Mouse (Mus musculus): ENCODE data around the gene U2surp. TPM values are rescaled to one million over a fixed set of nuclear protein-coding genes. Genes with fewer than 3 reads are reported as not detected.

U2surp gene
- 3.0 and 4.8 TPM in 2 replicates for polyA plus RNA-seq (2012; rRNA removed)

DNA sequence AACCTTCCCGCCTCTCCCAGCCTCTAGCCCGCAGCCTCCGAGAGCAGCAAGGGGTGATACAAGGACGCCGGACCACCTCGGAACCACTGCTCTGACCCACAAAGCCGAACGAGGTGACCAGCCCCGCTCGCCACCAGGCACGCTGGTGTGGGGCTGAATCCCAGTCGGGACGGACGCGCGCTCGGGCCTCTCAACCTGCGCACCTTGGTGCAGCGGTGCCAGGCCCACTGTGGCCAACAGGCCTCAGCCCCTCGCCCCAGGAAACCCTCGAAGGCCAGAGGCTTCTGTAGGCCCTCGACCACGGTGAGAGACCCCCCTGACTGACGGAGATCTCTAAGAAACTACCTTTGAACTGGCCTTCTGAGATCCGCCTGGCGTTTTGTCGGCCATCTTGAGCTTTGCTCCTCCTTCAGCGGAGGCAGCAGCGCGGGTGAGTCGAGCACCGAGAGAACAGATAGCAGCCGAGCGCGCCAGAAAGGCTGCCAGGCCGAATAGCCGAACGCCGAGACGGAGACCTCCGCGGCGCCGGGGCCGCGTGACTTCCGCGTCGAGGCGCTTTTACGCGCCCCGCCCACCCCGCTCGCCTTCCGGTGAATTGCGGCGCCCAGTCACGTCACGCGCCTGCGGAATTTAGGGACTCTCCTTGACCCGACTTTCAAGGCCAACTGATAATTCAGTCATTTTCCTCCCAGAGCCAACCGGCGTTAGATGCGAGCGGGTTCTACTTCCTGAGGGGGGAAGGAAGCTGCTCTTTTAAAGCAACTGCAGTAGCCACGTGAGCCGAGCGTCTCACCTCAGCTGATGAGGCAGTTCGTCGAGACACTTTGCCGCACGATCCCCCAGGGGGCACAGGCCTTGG is at the start of gene U2surp:
TSS of gene U2surp (minus strand) at position 525 of the 859 bp plus-strand sequence.
- Histone ChIP-seq H3K27me3 (replicated peaks; ENCODE audit: control insufficient read depth, insufficient read depth, low read length) (no peaks in the 10 kb centered on the region), H3K27ac (ENCODE audit: insufficient read depth, low read depth, low read length) (peak within 1 kb of the TSS; percentile 89), H3K4me1 (ENCODE audit: control insufficient read depth, insufficient read depth, low read length) (peaks cover 7% of the 10 kb centered on the region; the same call in 1 of the 2 replicates), H3K36me3 (ENCODE audit: control insufficient read depth, insufficient read depth, low read length) (no peaks in the 10 kb centered on the region), H3K4me3 (ENCODE audit: insufficient read depth, low read depth, low read length) (peak within 1 kb of the TSS; percentile 89)
- under 1% methylated on average over 74 of the region's 74 CpGs for WGBS
- peak; percentile 62 for TF ChIP-seq POLR2A (IDR thresholded peaks at IDR 0.05; ENCODE audit: low read depth, low read length)
- TF ChIP-seq CTCF (conservative IDR thresholded peaks at IDR 0.05; ENCODE audit: insufficient read depth, insufficient read length, low read depth, low read length) = no peak
- DNase-seq = peak; percentile 99

- peak; percentile 81 for DNase-seq
- peak overlapping the region; percentile 7; the same call in 1 of the 2 replicates for H3K27ac ChIP-seq (ENCODE audit: insufficient read depth, low read depth, low read length)
- TF ChIP-seq CTCF (conservative IDR thresholded peaks at IDR 0.05; ENCODE audit: insufficient read depth, insufficient read length, low read depth, low read length) (no peak), POLR2A (IDR thresholded peaks at IDR 0.05; ENCODE audit: low read depth, low read length) (no peak)
- WGBS = 10% methylated on average over 78 of the region's 78 CpGs
- peaks cover 4% of the 10 kb centered on the region; the same call in 1 of the 2 replicates for H3K4me1 ChIP-seq (ENCODE audit: control insufficient read depth, insufficient read depth, low read length)
- no peaks in the 10 kb centered on the region for H3K27me3 ChIP-seq (replicated peaks; ENCODE audit: control insufficient read depth, insufficient read depth, low read length)
- no peaks in the 10 kb centered on the region for H3K36me3 ChIP-seq (ENCODE audit: control insufficient read depth, insufficient read depth, low read length)
- peak overlapping the region; percentile 35 for H3K4me3 ChIP-seq (ENCODE audit: insufficient read depth, low read depth, low read length)
These were observed 48.3 kb upstream of the U2surp start for GRCm38 (mm10) chr9:95559936-95560735.

- Histone ChIP-seq H3K4me1 (ENCODE audit: control insufficient read depth, insufficient read depth, low read length) (peaks cover 8% of the 10 kb centered on the region), H3K27ac (ENCODE audit: insufficient read depth, low read depth, low read length) (peak within 1 kb of the TSS; percentile 7), H3K27me3 (replicated peaks; ENCODE audit: control insufficient read depth, insufficient read depth, low read length) (no peaks in the 10 kb centered on the region), H3K4me3 (ENCODE audit: insufficient read depth, low read depth, low read length) (peak within 1 kb of the TSS; percentile 35), H3K36me3 (ENCODE audit: control insufficient read depth, insufficient read depth, low read length) (no peaks in the 10 kb centered on the region)
- WGBS = 7% methylated on average over 115 of the region's 118 CpGs
- DNase-seq = peak; percentile 86
- TF ChIP-seq CTCF (conservative IDR thresholded peaks at IDR 0.05; ENCODE audit: insufficient read depth, insufficient read length, low read depth, low read length) = no peak
- no peak for TF ChIP-seq POLR2A (IDR thresholded peaks at IDR 0.05; ENCODE audit: low read depth, low read length)
These were observed 47.5 kb upstream of the U2surp start, which contains the start of gene Paqr9 for GRCm38 (mm10) chr9:95559059-95559935. Gene Paqr9, plus strand, starts transcription at chr9:95559657.

DNA sequence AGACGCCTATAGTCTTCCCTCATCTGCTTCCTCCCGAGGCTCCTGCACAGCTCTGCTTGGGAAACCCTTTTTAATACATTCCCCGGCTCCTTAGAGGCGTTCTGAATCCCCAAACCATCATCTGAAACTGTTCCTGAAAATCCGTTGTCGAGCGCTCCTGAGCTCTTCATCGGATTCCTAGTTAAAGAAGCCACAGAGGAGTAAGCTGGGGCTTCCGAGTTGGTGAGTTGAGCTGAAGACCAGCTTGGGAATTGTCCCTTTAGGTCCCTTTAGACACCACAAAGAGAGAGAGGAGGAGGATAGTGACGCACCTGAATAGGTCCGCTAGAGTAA is 46.9 kb upstream of the U2surp start:
- 15% methylated on average over 11 of the region's 11 CpGs for WGBS
- no peaks in the 10 kb centered on the region for H3K27me3 ChIP-seq (replicated peaks; ENCODE audit: control insufficient read depth, insufficient read depth, low read length)

DNA sequence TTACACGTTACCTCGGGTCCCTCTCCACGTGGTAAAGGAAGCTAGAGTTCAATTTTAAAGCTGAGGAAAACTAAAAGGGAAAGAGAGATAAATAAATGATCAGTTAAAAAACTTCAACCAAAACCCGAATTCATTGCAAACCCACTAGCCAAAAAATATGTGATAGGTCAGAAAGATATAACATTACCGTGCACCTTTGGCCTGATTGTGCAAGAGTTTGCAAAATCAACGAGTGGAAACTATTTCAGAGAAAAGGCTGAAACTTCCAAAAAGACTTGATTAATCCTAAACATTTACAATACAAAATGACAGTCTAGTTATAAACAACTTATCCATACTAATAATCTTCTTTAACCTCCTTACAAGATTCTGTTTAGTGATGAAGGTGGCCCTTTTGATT is 45.9 kb upstream of the U2surp start:
- no peaks in the 10 kb centered on the region for H3K27me3 ChIP-seq (replicated peaks; ENCODE audit: control insufficient read depth, insufficient read depth, low read length)
- DNase-seq = no peak
- H3K27ac ChIP-seq (ENCODE audit: insufficient read depth, low read depth, low read length) = no peak overlapping the region
- no peaks in the 10 kb centered on the region for H3K36me3 ChIP-seq (ENCODE audit: control insufficient read depth, insufficient read depth, low read length)
- H3K4me3 ChIP-seq (ENCODE audit: insufficient read depth, low read depth, low read length) = no peak overlapping the region
- TF ChIP-seq POLR2A (IDR thresholded peaks at IDR 0.05; ENCODE audit: low read depth, low read length) = no peak
- no peak for TF ChIP-seq CTCF (conservative IDR thresholded peaks at IDR 0.05; ENCODE audit: insufficient read depth, insufficient read length, low read depth, low read length)
- H3K4me1 ChIP-seq (ENCODE audit: control insufficient read depth, insufficient read depth, low read length) = peaks cover 20% of the 10 kb centered on the region
- WGBS = 64% methylated on average over 6 of the region's 6 CpGs

More for the DNA sequence above, 46.9 kb upstream of the U2surp start:
- H3K27ac ChIP-seq (ENCODE audit: insufficient read depth, low read depth, low read length) = no peak overlapping the region; the same call in 1 of the 2 replicates
- no peak for DNase-seq
- peak overlapping the region; percentile 35 for H3K4me3 ChIP-seq (ENCODE audit: insufficient read depth, low read depth, low read length)
- H3K4me1 ChIP-seq (ENCODE audit: control insufficient read depth, insufficient read depth, low read length) = peaks cover 11% of the 10 kb centered on the region
- TF ChIP-seq CTCF (conservative IDR thresholded peaks at IDR 0.05; ENCODE audit: insufficient read depth, insufficient read length, low read depth, low read length) (no peak), POLR2A (IDR thresholded peaks at IDR 0.05; ENCODE audit: low read depth, low read length) (no peak)
- H3K36me3 ChIP-seq (ENCODE audit: control insufficient read depth, insufficient read depth, low read length) = no peaks in the 10 kb centered on the region

DNA sequence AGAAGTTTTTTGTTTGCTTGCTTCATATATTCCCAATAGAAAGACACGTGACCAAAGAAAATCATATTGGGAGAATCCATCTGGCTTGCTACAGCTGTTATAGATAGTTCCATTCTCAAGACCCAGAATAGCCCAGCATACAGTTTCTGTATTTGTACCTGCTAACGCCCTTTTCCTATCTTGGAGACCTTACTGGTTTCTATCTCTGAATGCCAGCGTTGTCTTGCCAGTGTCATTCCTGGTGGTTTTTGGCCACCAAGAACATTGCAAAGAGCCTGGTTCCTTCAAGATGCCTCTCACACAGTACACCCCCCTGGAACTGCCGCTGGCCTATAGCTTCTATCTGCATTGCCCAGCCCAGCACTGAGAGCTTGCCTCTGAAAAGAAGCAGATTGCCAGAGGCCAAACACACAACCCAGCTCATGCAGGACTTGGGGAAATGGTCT is 44.3 kb upstream of the U2surp start:
- no peak overlapping the region for H3K27ac ChIP-seq (ENCODE audit: insufficient read depth, low read depth, low read length)
- H3K4me3 ChIP-seq (ENCODE audit: insufficient read depth, low read depth, low read length) = no peak overlapping the region
- H3K4me1 ChIP-seq (ENCODE audit: control insufficient read depth, insufficient read depth, low read length) = peaks cover 21% of the 10 kb centered on the region
- 93% methylated on average over 4 of the region's 4 CpGs for WGBS
- TF ChIP-seq CTCF (conservative IDR thresholded peaks at IDR 0.05; ENCODE audit: insufficient read depth, insufficient read length, low read depth, low read length) (no peak), POLR2A (IDR thresholded peaks at IDR 0.05; ENCODE audit: low read depth, low read length) (no peak)
- no peaks in the 10 kb centered on the region for H3K27me3 ChIP-seq (replicated peaks; ENCODE audit: control insufficient read depth, insufficient read depth, low read length)
- H3K36me3 ChIP-seq (ENCODE audit: control insufficient read depth, insufficient read depth, low read length) = no peaks in the 10 kb centered on the region
- no peak for DNase-seq
